Mouse (Mus musculus) cerebellum, adult 8-10 months (tissue): Measurements from ENCODE around the gene Prph2.

ENCODE experiments used
- DNase-seq: peaks from one replicate; pipeline ENCODE4 v3.0.0; 2022

The Prph2 gene

DNA sequence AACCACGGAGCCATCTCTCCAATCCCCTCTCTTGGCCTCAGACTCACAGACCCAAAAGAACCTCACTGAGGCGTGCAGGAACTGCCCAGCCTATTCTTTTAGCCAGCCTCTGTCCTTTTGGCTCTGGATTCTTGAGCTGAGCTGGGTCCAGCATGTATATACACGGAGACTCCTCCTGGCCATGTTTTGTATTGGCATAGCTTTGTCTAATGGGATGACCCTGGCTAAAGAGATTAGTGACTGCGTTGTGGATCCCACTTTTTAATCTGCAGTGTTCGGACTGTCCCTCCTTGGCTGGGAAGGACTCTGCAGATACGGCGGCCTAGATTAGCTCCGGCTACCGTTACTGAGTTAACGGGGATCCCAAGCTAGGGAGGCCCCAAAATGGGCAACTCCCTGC is at the start of gene Prph2:
Gene Prph2, plus strand, starts transcription at position 274 of the 400 bp plus-strand sequence.
- no peak for DNase-seq

DNA sequence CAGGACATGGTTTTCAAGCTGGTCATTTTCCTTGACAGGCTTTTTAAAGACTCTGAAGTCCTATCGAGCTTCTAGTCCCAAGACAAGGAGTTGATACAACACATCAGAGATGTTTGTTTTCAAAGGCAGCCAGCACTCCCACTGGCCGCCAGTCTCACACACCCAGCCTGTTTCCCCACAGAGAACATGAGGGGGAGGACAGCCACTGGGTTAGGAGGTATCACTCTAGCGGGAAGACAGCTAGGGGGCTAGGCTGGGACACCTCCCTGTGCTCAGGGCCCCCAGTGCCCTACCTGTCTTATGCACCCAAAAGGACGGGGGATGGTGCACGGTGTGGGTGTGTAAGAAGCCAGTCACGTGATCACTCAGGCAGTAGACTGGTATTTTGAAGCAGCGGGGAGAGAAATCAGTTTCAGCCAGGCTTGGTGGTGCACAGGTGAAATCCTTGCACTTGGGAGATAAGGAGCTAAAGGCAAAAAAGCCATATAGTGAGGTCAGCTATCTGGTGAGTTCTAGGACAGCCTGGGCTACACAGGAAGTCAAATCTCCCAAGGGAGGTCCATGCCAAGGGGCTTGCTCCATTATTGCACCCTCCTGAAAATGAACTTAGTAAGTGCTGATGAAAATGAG is 45.6 kb upstream of the Prph2 start:
- no peak for DNase-seq

DNA sequence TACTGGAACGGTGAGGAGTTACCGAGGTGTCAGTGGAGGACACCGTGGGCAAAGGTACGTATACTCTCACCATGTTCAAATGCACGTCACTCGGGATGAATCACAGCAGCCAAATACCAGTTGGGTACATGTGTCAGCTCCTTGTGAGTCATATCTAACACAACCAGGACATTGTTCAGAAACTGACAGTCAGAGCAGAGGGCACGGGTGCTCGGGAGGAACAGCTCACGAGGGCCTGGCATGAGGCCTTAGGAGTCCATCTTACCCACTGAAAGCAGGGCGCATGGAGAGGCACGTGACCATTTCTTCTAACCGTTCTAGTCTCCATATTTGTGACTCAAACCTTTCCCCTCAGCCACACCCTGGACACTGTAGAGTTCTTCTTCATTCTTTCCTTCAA is 43.4 kb upstream of the Prph2 start:
- DNase-seq: no peak

DNA sequence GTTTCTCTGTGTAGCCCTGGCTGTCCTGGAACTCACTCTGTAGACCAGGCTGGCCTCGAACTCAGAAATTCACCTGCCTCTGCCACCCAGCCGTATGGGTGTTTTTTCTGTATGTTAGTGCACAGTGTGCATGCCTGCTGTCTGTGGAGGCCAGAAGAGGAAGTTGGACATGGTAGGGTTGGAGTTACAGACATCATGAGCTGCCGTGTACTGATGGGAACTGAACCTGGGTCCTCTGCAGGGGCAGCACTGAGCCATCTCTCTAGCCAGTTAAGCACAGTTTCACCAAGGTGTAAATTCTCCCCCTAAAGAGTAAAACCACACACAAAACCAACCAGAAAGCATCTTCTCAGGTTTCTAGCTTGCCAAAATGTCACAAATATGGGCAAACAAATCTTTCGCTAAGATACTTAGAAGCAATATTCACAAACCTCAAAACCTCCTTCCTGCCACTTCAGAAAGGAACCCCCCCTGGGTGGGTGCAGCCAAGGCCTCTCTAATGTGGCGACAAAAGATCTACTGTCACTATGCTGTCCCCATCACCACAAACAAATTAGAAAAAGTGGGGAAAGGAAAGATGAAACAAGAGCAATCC is 40.0 kb upstream of the Prph2 start:
- no peak for DNase-seq

DNA sequence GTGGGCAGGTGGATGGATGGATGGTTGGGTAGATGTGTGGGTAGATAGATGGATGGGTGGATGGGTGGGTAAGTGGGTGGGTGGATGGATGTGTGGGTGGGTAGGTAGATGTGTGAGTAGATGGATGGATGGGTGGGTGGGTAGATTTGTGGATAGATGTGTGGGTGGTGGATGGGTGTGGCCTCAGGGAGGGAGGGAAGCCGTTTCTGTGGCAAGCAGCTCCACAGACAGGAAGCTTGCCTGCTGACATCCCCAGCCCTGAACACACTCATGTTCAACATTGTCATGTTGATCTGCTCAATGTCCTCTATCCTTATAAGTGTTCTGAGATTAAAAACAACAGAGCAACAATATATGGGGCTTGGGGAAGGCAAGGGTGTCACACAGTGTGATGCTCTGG is 39.3 kb upstream of the Prph2 start:
- no peak for DNase-seq

DNA sequence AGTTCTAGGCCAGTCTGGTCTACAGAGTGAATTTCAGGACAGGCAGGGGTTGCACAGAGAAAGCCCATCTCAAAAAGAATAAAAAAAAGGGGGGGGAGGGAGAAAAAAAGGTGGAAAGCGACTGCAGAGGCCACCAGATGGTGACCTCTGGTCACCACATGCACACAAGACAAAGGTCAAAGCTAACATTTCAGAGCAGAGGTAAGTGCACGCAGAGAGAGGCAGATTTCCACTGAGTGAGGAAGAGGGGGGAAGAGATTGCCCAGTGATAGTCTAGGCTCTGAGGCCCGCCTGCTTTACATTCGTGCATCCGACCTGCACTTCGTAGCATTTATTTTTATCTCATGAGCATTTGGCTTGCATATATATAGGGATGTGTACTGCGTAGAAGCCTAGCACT is 37.5 kb upstream of the Prph2 start:
- no peak for DNase-seq

DNA sequence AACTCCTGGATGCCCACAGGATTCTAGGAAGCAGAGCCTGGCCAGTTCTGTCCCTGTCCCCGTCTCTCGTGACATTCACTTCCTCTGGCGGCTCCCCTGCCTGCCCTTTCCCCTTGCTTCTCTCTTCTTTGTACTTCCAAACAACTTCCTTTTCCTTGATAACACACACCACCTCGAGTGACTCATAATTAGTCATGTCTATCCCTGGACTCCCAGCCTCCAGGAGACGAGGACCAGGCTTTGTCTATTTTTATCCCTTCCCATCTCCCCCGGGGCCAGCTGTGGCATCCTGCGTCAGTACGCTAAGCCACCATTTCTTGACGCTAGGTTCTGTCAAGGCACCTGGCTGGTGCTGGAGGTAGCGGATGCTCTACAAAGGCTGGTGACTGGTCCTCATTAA is 36.1 kb upstream of the Prph2 start:
- DNase-seq: no peak

DNA sequence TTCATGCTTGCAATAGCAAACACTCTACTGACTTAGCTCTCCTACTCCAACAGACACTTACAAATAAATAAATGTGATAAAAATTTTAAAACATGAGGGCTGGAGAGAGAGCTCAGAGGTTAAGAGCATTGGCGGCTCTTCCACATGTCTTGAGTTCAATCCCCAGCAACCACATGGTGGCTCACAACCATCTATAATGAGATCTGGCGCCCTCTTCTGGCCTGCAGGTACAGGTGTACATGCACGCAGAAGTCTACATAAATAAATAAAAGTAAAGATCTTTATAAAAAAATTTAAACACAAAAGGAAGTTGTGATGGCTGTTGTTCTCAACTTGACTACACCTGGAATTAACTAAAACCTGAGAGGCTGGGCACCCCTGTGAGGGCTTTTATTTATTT is 34.6 kb upstream of the Prph2 start:
- DNase-seq: no peak

DNA sequence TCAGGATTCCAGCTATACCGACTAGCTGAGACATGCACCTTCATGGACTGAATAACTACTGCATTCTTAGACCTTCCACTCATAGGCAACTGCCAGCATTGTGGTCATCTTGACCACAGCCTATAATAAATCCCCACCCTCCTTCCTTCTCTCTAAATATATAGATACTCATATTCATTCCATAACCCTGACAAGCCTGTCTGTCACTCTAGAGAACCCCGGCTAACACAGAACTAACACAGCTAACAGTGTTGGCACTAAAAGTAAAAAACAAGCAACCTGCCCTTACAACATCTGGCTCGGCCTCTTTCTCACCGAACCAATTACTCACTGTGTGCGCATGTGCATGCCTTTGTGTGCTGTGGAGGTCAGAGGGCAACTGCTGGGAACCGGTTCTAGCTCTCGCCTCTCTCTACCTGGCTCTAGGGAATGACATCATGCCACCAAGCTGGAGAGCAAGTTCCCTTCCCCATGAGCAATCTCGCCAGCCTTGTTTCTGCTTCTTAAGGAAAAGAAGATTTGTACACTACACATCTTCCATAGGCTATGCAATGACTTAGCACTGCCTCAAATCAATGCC is 33.8 kb upstream of the Prph2 start:
- DNase-seq: no peak

DNA sequence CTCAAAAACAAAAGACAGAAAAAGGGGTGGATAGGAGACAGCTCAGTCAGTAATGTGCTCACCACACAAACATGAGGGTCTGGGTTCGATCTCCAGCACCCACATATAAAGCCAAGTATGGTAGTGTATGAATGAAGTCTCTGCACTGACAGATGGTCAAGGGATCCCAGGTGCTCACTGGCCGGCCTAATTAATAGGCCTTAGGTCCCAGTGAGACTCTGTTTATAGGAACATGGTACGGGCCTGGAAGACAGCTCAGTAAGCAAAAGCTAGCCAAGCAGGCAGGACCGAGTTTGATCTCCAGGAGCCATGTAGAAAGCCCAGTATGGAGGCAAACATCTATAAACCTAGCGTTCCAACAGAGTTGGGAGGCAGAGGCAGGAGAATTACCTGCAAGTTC is 33.2 kb upstream of the Prph2 start:
- DNase-seq: no peak

DNA sequence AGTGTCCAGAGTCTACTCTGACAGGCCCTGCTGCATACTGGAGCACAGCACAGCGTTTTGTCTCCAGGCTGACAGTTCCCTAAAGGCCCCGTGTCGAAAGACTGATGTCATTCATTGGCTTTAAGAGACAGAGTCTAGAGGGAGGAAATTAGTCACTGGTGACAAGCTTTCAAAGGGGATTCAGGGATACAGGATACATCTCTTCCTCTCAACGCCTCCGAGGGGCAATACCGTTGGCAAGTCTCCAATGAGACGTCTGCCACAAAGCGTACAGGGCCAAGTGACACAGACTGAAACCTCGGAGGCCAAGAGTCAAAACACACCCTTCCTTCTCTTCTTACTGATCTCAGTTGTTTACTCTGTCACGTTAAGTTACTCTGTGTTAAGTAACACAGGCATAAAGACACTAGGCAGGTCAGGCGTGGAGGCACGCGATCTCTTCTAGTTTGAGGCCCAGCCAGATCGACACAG is 30.4 kb upstream of the Prph2 start:
- DNase-seq: no peak

DNA sequence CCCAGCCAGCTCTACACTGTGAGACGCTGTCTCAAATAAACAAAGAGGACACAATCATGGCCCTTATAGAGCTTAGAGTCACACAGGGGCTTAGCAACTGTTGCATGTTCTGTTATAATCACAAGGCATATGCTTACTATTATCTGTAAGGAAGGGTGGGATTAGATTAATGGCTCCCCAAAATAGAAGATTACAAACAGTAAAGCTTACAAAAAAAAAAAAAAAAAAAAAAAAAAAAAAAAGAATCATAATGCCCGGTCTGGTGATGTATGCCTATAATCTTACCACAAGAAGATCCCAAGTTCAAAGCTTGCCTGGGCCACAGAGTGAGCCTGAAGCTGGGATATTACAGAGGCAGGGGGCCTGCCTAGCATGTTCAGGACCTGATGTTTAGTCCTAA is 29.9 kb upstream of the Prph2 start:
- no peak for DNase-seq

DNA sequence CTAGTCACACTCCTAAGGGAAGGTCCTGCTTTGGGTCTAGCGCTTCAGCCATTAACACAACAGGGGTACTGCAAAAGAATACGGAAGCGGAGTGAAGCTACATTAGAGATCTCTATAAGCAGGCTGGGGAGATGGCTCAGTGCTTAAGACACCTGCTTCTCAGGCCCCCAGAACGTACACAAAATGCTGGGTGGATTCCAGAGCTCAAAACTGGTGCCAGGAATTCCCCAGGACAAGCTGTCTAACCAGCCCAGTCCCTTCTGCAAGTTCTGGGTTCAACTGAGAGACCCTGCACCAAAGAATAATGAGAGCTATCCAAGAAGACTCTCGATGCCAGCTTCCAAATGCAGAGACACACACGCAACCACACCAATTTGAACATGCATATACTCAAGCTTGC is 28.5 kb upstream of the Prph2 start:
- no peak for DNase-seq

DNA sequence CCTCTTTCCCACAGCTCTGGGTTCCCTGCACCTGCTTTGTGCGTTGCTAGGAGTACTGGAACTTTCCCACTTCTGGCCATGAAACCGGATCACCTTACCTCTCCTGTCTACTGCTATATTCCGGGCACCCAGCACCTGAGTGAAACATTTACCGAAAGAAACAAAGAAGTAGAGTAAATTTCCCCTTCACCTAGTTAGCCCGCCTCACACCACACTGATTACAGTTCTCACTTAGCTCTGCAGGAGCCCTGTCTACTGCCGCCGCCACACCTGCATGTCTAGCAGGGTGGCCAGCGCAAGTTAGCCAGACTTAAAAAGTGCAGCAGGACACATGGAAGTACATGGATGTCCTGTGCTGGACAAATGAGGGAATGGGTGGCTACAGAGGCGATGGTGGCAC is 27.2 kb upstream of the Prph2 start:
- DNase-seq: no peak

DNA sequence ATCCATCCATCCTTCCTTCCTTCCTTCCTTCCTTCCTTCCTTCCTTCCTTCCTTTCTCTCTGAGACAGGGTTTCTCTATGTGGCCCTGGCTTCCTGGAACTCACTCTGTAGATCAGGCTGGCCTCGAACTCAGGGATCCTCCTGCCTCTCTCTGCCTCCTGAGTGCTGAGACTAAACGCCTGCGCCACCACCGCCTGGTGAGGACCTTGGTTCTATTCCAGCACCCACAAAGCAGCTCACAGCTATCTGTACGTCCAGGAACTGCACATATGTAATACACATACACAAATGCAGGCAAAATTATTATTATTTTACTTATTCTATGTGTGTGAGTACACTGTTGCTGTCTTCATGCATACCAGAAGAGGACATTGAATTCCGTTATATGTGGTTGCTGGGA is 25.5 kb upstream of the Prph2 start:
- DNase-seq: no peak

DNA sequence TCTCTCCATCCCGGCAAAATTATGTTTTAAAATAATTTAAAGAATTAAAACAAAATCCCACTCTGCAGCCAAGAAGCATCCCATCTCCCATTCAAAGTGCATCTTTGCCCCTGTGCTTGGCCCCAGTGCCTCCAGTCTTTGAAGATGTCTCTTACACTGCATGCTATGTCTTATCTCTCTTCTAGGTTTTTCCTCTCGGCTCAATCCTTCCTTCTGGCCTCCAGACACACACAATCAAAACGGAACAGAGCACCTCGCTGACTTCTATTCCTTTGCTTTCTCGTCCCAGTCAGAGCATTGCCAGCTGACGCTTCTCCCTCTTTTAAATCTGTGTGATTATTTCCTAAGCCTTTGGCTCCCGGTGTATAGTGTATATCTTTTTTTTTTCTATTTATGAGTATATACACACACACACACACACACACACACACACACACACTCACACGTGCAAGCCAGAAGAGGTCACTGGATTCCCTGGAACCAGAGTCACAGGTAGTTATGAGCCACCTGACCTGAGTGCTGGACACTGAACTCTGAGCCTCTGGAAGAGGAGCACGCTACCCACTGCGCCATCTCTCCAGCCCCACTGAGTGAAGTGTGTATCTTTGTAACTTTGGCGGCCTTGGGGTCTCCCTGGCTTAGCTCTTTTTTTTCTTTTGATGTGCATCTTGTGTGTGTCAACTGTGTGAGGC is 24.9 kb upstream of the Prph2 start:
- DNase-seq: no peak

DNA sequence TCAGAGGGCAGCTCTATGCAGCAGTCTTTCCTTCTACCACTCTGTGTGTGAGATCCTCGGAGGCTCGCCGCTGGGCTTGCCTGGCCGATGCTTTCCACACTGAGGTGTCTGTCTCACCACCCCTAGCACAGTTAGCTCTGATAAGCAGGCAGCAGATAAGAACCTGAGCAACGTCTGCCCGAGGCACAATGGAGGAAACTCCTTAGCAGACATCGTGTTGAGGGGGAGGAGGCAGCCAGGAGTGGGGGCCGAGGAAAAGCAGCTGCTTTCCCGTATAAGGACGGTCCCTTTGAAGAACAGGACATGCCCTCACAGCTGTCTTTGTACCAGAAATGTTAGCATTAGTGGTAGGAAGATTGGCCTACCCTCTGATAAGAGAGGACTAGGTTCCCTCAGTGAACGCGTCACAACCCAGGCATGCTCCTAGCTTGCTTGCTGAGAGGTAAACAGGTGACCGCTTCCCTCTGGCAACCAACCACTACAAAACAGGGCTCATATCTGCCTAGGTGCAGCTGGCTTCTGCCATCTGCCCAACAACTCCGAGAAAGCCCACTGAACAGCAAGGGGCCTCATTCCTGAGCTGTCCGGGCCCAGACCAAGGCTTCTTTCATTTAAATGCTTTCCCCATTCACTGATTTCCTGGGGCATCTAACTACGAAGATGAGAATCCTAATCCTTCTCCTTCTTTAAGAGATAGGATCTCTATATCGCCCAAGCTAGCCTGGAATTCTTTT is 24.2 kb upstream of the Prph2 start:
- DNase-seq: no peak

DNA sequence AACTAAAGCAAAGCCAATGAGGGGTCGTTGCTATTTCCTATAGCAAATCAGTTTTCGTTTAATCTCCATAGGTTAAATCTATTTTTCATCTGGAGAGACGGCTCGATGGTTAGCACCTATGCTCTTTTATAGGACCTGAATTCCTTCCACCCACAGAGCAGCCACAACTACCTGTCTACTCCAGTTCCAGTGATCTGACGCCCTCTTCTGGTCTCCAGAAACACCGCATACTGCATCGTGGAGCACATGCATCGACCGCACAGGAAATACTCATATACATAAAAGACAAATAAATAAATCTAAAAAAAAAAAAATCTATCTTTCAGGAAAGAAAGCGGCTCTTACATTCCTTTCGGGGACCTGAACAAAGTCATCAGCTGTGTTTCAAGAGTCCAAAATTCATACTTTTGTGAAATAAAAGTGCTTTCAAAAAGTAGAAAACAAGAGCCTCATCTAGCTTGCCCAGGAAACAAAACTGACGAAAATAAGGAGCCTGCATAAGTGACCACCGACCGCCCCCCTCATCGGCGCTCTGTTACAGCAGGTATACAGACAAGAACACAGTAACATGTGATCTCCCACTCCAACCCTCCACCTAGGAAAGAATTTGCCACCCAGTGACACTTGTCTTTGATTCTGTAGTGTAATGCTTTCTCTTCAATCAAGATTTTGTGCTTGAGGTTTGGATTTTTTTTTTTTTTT is 21.6 kb upstream of the Prph2 start:
- DNase-seq: peak; percentile 56

DNA sequence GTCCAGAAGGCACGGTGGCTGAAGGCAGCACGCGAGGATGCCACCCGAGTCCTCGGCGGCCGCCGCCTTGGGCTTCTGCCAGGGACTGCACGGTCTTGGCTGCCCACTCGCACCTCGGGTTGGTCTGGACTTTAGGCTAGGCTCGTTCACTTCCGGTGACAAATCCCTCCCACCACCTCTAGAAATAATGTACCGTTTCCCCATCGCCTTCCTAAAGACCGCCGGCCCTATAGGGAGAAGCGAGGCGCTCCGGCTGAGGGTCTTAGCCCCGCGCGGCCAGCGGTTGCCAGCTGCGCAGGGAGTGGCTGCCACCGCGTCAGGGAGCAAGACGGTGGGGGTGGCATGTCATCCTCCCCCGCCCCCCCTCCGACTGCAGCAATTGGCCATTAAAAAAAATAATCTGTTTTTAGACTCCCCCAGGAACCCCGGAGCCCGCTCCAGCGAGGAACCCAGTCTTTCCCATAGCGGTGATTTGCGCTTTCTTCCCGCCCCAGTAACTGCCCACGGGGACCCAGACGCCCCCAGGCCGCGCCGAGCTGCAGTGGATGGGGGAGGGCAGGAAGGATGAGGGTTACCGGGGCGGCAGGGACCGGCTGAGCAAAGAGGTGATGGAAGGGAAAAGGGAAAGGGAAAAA is 20.7 kb upstream of the Prph2 start:
- peak; percentile 86 for DNase-seq

DNA sequence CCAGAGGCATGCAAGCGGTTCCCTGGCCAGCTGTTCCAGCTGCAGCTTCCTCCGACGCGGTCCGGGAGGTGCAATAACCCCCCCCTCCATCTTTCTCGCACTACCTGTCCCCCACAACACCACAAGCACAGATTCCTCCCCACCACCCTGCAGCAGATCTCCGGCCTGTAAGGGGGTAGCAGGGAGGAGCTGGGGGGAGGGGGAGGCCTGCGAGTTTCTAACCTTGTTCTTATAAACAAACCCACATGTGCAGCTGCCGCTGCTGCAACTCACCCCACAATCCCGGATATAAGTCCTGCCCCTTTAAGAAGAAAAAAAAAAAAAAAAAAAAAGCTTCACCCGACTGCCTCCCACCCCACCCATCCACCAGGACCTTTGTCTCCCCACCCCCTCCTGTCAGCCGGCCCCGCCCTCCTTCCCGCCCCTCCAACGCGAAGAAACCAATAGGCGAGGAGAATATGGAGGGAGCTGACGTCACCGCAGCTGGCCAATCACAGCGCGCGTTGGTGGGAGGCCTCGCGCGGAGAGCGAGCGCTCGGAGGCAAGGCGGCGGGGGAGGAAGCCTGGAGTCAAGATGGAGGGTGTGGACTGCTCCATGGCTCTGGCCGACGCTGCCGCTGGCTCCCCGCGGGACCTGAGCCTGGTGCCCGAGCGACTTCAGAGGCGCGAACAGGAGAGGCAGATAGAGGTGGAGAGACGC is 20.0 kb upstream of the Prph2 start, which contains the start of gene Tbcc:
Gene Tbcc, plus strand, starts transcription at position 569 of the 700 bp plus-strand sequence.
- DNase-seq: peak; percentile 94

DNA sequence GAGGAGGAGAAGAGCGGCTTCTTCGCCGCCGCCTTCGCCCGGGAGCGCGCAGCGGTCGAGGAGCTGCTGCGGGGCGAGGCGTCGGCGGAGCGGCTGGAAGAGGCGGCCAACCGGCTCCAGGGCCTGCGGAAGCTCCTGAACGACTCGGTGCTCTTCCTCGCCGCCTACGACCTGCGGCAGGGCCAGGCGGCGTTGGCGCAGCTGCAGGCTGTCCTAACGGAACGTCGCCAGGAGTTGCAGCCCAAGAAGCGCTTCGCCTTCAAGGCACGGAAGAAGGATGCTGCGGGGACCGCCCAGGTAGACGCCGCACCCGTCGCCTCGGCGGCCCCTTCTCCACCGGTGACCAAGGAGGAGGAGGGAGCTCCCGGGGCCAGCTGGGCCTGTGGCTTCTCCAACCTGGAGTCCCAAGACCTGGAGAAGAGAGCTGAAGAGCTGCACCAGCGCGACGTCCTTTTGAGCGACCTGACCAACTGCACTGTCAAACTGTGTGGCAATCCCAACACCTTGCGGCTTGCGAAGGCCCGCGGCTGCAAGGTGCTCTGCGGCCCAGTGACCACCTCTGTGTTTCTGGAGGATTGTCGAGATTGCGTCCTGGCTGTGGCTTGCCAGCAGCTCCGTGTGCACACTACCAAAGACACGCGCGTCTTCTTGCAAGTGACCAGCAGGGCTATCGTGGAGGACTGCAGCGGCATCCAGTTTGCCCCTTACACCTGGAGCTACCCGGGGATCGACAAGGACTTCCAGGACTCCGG is 19.2 kb upstream of the Prph2 start:
- DNase-seq: peak; percentile 64
